Mouse (Mus musculus): ENCODE measurements around the gene Mkrn1. TPM values are rescaled to one million over a fixed set of nuclear protein-coding genes. Genes with fewer than 3 reads are reported as not detected.
A peak's percentile ranks its signal among the peaks of the same experiment; 100 is the strongest.
"Not testable (repeated sequence)": the region's sequence is repeated elsewhere in the genome, so short reads cannot be mapped to it uniquely, and the experiment has no call there.

Mkrn1 gene
- total RNA-seq, 2 experiments from 2014 or later: 76.0 to 89.5 TPM

- DNase-seq: no peak
Measured at GRCm38 (mm10) chr6:39380276-39380675, 40.0 kb downstream of the Mkrn1 start.

GRCm38 (mm10) chr6:39379749-39380148 lies 40.5 kb downstream of the Mkrn1 start:
- no peak for DNase-seq

GRCm38 (mm10) chr6:39379224-39379623 lies 41.0 kb downstream of the Mkrn1 start:
- DNase-seq: no peak

GRCm38 (mm10) chr6:39378161-39378835 lies 42.0 kb downstream of the Mkrn1 start:
- not testable (repeated sequence) for DNase-seq

- peak; percentile 92 to 96 for DNase-seq
Measured at GRCm38 (mm10) chr6:39377311-39377827, 42.9 kb downstream of the Mkrn1 start, which contains the start of gene Slc37a3. Gene Slc37a3 (minus strand): TSS chr6:39377675.

GRCm38 (mm10) chr6:39376775-39377174 lies 43.5 kb downstream of the Mkrn1 start:
- no peak for DNase-seq

GRCm38 (mm10) chr6:39373301-39373955 lies 46.8 kb downstream of the Mkrn1 start:
- no peak for DNase-seq

GRCm38 (mm10) chr6:39372727-39373126 lies 47.5 kb downstream of the Mkrn1 start:
- DNase-seq: peak; percentile 10 to 19

- DNase-seq: no peak
Measured at GRCm38 (mm10) chr6:39372042-39372441, 48.2 kb downstream of the Mkrn1 start.

GRCm38 (mm10) chr6:39369631-39370030 lies 50.6 kb downstream of the Mkrn1 start:
- no peak for DNase-seq

GRCm38 (mm10) chr6:39362684-39363083 lies 57.6 kb downstream of the Mkrn1 start:
- no peak for DNase-seq

GRCm38 (mm10) chr6:39359207-39359606 lies 61.1 kb downstream of the Mkrn1 start:
- not testable (repeated sequence) for DNase-seq

GRCm38 (mm10) chr6:39348946-39349345 lies 71.3 kb downstream of the Mkrn1 start:
- DNase-seq: no peak

GRCm38 (mm10) chr6:39347880-39348814 lies 72.1 kb downstream of the Mkrn1 start:
- DNase-seq: no peak

Other genes with a start within 250 kb of the Mkrn1 start
- 10 to 100 TPM; 17.4 to 21.2 TPM for gene Kdm7a, start 213.7 kb downstream of the Mkrn1 start, total RNA-seq (2021)
- 10 to 100 TPM; 38.9 to 39.5 TPM for gene Slc37a3, start 42.8 kb downstream of the Mkrn1 start, total RNA-seq (2021)
- under 1 TPM; 0.40 to 0.59 TPM for gene Rab19, start 39.3 kb downstream of the Mkrn1 start, total RNA-seq (2021)
- 10 to 100 TPM; 10.0 to 13.6 TPM for gene Dennd2a, start 137.4 kb upstream of the Mkrn1 start, total RNA-seq (2021)
- gene Adck2, start 153.4 kb upstream of the Mkrn1 start, total RNA-seq (2021): 10 to 100 TPM; 21.4 to 26.9 TPM
- 1 to 10 TPM in 1 of 2 experiments, not detected in 1; 1.1 TPM for gene Gm42420, start 165.3 kb upstream of the Mkrn1 start, total RNA-seq (2021)
- gene Ndufb2, start 172.1 kb upstream of the Mkrn1 start, total RNA-seq (2021): 100 to 1,000 TPM; 225 to 242 TPM